Mouse (Mus musculus): ENCODE data around the gene Apoc3. TPM values are rescaled to one million over a fixed set of nuclear protein-coding genes. Genes with fewer than 3 reads are reported as not detected.

Gene Apoc3
- polyA plus RNA-seq, 1 experiment from 2014 or later = 2.3 TPM

DNA sequence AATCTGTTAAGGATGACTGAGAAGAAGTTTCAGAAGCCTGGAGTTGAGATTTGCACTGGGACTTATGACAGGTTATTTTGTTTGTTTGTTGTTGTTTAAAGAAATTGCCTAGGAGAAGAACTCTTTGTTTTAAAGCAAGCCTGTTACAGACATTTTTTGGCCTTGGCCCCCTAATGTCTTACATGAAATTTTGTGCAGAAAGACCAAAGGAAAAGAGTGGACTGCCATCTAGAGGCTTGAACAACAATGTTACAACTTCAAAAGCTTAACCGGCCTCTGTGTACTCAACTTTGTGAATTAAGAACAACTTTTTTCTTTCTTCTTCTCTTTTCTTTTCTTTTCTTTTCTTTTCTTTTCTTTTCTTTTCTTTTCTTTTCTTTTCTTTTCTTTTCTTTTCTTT, 43.8 kb downstream of the Apoc3 start:
- TF ChIP-seq CTCF (IDR thresholded peaks at IDR 0.05; ENCODE audit: low read depth) = peak; percentile 90
- ATAC-seq (replicated peaks; ENCODE audit: low FRiP score, low read depth) (no peak), DNase-seq (ENCODE audit: low spot score) (peak; percentile 94)
- no peak overlapping the region for H3K9ac ChIP-seq (ENCODE audit: low read depth, low read length)
- peaks cover 23% of the 10 kb centered on the region for H3K36me3 ChIP-seq (ENCODE audit: insufficient read depth, low read length)
- no peak overlapping the region for H3K27ac ChIP-seq
- no peaks in the 10 kb centered on the region for H3K9me3 ChIP-seq (replicated peaks; ENCODE audit: low read length)
- H3K27me3 ChIP-seq (ENCODE audit: insufficient read depth, low read length) = no peaks in the 10 kb centered on the region
- H3K4me1 ChIP-seq (replicated peaks; ENCODE audit: insufficient read depth, low read length) = no peaks in the 10 kb centered on the region; the same call in 1 of the 2 replicates
- no peak overlapping the region for H3K4me2 ChIP-seq (ENCODE audit: low read length)
- WGBS = 19% methylated on average over 1 of the region's 1 CpGs
- no peak overlapping the region for H3K4me3 ChIP-seq (replicated peaks; ENCODE audit: low read depth, low read length)

GRCm38 (mm10) chr9:46191234-46191633, 44.2 kb downstream of the Apoc3 start:
- Histone ChIP-seq H3K4me1 (replicated peaks; ENCODE audit: insufficient read depth, low read length) (no peaks in the 10 kb centered on the region; the same call in 1 of the 2 replicates), H3K4me2 (ENCODE audit: low read length) (no peak overlapping the region), H3K9me3 (replicated peaks; ENCODE audit: low read length) (no peaks in the 10 kb centered on the region), H3K27ac (no peak overlapping the region), H3K27me3 (ENCODE audit: insufficient read depth, low read length) (no peaks in the 10 kb centered on the region), H3K4me3 (replicated peaks; ENCODE audit: low read depth, low read length) (no peak overlapping the region), H3K36me3 (ENCODE audit: insufficient read depth, low read length) (peaks cover 21% of the 10 kb centered on the region), H3K9ac (ENCODE audit: low read depth, low read length) (no peak overlapping the region)
- WGBS = 54% methylated on average over 8 of the region's 8 CpGs
- ATAC-seq (replicated peaks; ENCODE audit: low FRiP score, low read depth) = no peak
- TF ChIP-seq CTCF (IDR thresholded peaks at IDR 0.05; ENCODE audit: low read depth) = no peak
- DNase-seq (ENCODE audit: low spot score) = no peak

DNA sequence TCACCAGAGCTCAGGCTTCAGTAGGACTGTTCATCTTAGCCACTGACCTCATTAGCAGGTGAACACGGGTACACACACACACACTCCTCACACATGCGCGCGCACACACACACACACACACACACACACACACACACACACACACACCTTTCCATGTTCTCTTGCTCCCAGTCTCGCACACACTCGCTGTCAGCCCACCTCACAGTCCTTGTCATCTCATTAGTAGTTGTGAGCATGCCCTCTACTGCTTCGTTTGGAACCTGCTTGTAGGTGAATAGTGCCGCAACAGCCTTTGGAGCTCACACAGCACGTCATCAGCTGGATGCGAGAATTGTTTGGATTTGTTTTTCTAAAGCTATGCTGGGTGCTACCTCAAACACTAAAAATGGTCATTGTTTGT, 46.1 kb downstream of the Apoc3 start:
- no peak overlapping the region for H3K27ac ChIP-seq
- 85% methylated on average over 10 of the region's 10 CpGs for WGBS
- no peak for TF ChIP-seq CTCF (IDR thresholded peaks at IDR 0.05; ENCODE audit: low read depth)
- no peak overlapping the region for H3K4me3 ChIP-seq (replicated peaks; ENCODE audit: low read depth, low read length)
- H3K9ac ChIP-seq (ENCODE audit: low read depth, low read length) = no peak overlapping the region
- no peak for ATAC-seq (replicated peaks; ENCODE audit: low FRiP score, low read depth)
- no peak for DNase-seq (ENCODE audit: low spot score)
- H3K36me3 ChIP-seq (ENCODE audit: insufficient read depth, low read length) = 0 out of 2 replicates have a peak, but pooled peaks cover 6% of the 10 kb centered on the region
- no peaks in the 10 kb centered on the region for H3K9me3 ChIP-seq (replicated peaks; ENCODE audit: low read length)
- H3K4me1 ChIP-seq (replicated peaks; ENCODE audit: insufficient read depth, low read length) = no peaks in the 10 kb centered on the region; the same call in 1 of the 2 replicates
- H3K4me2 ChIP-seq (ENCODE audit: low read length) = no peak overlapping the region
- H3K27me3 ChIP-seq (ENCODE audit: insufficient read depth, low read length) = no peaks in the 10 kb centered on the region

DNA sequence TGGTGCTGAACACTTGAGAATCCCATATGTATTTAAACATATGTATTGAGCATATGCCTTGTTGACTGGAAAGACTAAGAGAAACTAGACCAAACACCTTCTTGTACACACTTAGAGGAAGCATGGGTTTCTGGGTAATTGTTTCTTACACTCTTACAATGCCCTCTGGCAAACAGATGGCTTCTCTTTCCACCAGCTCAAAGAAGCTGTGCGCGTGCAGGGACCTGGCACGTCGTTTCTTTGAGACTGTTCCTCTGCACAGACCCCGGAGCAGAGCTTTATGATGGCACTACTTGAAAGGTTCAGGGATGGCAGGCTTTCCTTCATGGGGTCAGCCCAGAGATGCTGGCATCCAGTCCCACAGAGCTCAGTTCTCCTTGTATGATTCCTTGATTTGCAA, 46.5 kb downstream of the Apoc3 start:
- DNase-seq (ENCODE audit: low spot score) (no peak), ATAC-seq (replicated peaks; ENCODE audit: low FRiP score, low read depth) (no peak)
- TF ChIP-seq CTCF (IDR thresholded peaks at IDR 0.05; ENCODE audit: low read depth) = no peak
- Histone ChIP-seq H3K4me2 (ENCODE audit: low read length) (no peak overlapping the region), H3K4me1 (replicated peaks; ENCODE audit: insufficient read depth, low read length) (no peaks in the 10 kb centered on the region; the same call in 1 of the 2 replicates), H3K27me3 (ENCODE audit: insufficient read depth, low read length) (no peaks in the 10 kb centered on the region), H3K9ac (ENCODE audit: low read depth, low read length) (no peak overlapping the region), H3K9me3 (replicated peaks; ENCODE audit: low read length) (no peaks in the 10 kb centered on the region), H3K36me3 (ENCODE audit: insufficient read depth, low read length) (0 out of 2 replicates have a peak, but pooled peaks cover 3% of the 10 kb centered on the region), H3K4me3 (replicated peaks; ENCODE audit: low read depth, low read length) (no peak overlapping the region), H3K27ac (no peak overlapping the region)
- WGBS = 76% methylated on average over 5 of the region's 5 CpGs

GRCm38 (mm10) chr9:46188370-46188769, 47.1 kb downstream of the Apoc3 start:
- 0 out of 2 replicates have a peak, but pooled peaks cover 3% of the 10 kb centered on the region for H3K36me3 ChIP-seq (ENCODE audit: insufficient read depth, low read length)
- H3K4me1 ChIP-seq (replicated peaks; ENCODE audit: insufficient read depth, low read length) = no peaks in the 10 kb centered on the region; the same call in 1 of the 2 replicates
- ATAC-seq (replicated peaks; ENCODE audit: low FRiP score, low read depth) (no peak), DNase-seq (ENCODE audit: low spot score) (no peak)
- no peak overlapping the region for H3K4me2 ChIP-seq (ENCODE audit: low read length)
- no peak overlapping the region for H3K4me3 ChIP-seq (replicated peaks; ENCODE audit: low read depth, low read length)
- H3K27ac ChIP-seq = no peak overlapping the region
- 80% methylated on average over 4 of the region's 4 CpGs for WGBS
- H3K9ac ChIP-seq (ENCODE audit: low read depth, low read length) = no peak overlapping the region
- H3K9me3 ChIP-seq (replicated peaks; ENCODE audit: low read length) = no peaks in the 10 kb centered on the region
- TF ChIP-seq CTCF (IDR thresholded peaks at IDR 0.05; ENCODE audit: low read depth) = no peak
- H3K27me3 ChIP-seq (ENCODE audit: insufficient read depth, low read length) = no peaks in the 10 kb centered on the region

DNA sequence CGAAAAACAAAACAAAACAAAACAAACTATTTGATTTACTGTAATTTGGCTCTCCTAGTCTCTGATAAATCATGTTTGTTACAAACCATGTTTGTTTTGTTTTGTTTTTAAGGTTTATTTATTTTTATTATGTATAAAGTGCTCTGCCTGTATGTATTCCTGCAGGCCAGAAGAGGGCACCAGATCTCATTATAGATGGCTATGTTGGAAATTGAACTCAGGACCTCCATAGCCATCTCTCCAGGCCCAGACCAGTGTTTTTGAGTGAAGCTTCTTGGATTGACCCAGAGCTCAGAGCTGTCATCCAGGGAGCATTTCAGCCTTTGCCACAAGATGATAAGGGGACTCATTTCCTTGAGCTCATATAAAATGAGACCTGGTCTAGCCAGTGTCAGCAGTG, 49.0 kb downstream of the Apoc3 start:
- no peaks in the 10 kb centered on the region for H3K9me3 ChIP-seq (replicated peaks; ENCODE audit: low read length)
- no peaks in the 10 kb centered on the region; the same call in 1 of the 2 replicates for H3K4me1 ChIP-seq (replicated peaks; ENCODE audit: insufficient read depth, low read length)
- H3K27ac ChIP-seq = no peak overlapping the region
- no peak overlapping the region for H3K4me3 ChIP-seq (replicated peaks; ENCODE audit: low read depth, low read length)
- no peak overlapping the region for H3K9ac ChIP-seq (ENCODE audit: low read depth, low read length)
- no peak for ATAC-seq (replicated peaks; ENCODE audit: low FRiP score, low read depth)
- 57% methylated on average over 1 of the region's 1 CpGs for WGBS
- DNase-seq (ENCODE audit: low spot score) = no peak
- peak; percentile 54 for TF ChIP-seq CTCF (IDR thresholded peaks at IDR 0.05; ENCODE audit: low read depth)
- H3K27me3 ChIP-seq (ENCODE audit: insufficient read depth, low read length) = no peaks in the 10 kb centered on the region
- H3K36me3 ChIP-seq (ENCODE audit: insufficient read depth, low read length) = 0 out of 2 replicates have a peak, but pooled peaks cover 3% of the 10 kb centered on the region
- H3K4me2 ChIP-seq (ENCODE audit: low read length) = no peak overlapping the region

- H3K9ac ChIP-seq (ENCODE audit: low read depth, low read length) = no peak overlapping the region
- no peaks in the 10 kb centered on the region for H3K27me3 ChIP-seq (ENCODE audit: insufficient read depth, low read length)
- no peak overlapping the region for H3K4me3 ChIP-seq (replicated peaks; ENCODE audit: low read depth, low read length)
- H3K9me3 ChIP-seq (replicated peaks; ENCODE audit: low read length) = no peaks in the 10 kb centered on the region
- H3K27ac ChIP-seq = peak overlapping the region; percentile 74
- ATAC-seq (replicated peaks; ENCODE audit: low FRiP score, low read depth) (no peak), DNase-seq (ENCODE audit: low spot score) (peak; percentile 72)
- 0 out of 2 replicates have a peak, but pooled peaks cover 3% of the 10 kb centered on the region for H3K36me3 ChIP-seq (ENCODE audit: insufficient read depth, low read length)
- peak; percentile 70 for TF ChIP-seq CTCF (IDR thresholded peaks at IDR 0.05; ENCODE audit: low read depth)
- WGBS = 37% methylated on average over 2 of the region's 2 CpGs
- H3K4me1 ChIP-seq (replicated peaks; ENCODE audit: insufficient read depth, low read length) = no peaks in the 10 kb centered on the region
- H3K4me2 ChIP-seq (ENCODE audit: low read length) = no peak overlapping the region
Measured at GRCm38 (mm10) chr9:46185191-46185590, 50.2 kb downstream of the Apoc3 start.

Data from kidney, postnatal 0 days (tissue).